Mouse (Mus musculus) layer of hippocampus, postnatal 36 days (tissue): Measurements from ENCODE around the gene H2al2b. TPM values are rescaled to one million over a fixed set of nuclear protein-coding genes. Genes with fewer than 3 reads are reported as not detected.
"Not testable (repeated sequence)": the region's sequence is repeated elsewhere in the genome, so short reads cannot be mapped to it uniquely, and the experiment has no call there.

ENCODE experiments used
- DNase-seq, 2 experiments: peaks; one replicate each; pipeline ENCODE4 v3.0.0; 2022
- total RNA-seq, 2 experiments: library from RNA; stranded (reverse); gene quantifications; 2 replicates each; pipeline ENCODE4 v1.2.3; 2021

Gene H2al2b
- total RNA-seq = not detected

DNA sequence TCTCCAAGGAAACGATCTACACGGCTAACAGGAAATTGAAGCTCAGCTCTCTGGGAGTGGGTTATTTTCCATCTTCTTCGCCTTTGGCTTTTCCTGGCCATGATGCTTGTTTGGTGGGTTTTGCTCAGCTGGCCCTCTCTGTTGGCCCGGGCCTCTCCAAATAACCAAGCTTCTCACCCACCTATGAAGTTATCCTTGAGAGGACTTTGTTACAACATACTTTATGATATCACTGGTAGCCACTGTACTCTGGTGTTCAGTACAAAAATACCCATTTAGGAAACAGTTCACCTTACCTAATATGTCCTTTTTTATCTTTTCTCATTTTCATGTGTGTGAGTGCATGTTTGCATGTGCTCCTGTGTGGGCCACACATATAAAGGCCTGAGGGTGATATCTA lies at the start of gene H2al2b:
Gene H2al2b, minus strand, starts transcription at position 101 of the 400 bp plus-strand sequence.
- DNase-seq = not testable (repeated sequence)

Other genes with a start within 250 kb of the H2al2b start
- not detected for gene H2al2c, start 121.6 kb downstream of the H2al2b start, total RNA-seq
- not detected for gene Sry, start 57.0 kb downstream of the H2al2b start, total RNA-seq
- not detected for gene Gm4064, start 75.5 kb upstream of the H2al2b start, total RNA-seq
- gene Rbmy, start 110.0 kb upstream of the H2al2b start, total RNA-seq = not detected
- not detected for gene Gm10256, start 110.0 kb upstream of the H2al2b start, total RNA-seq
- gene Gm10352, start 180.3 kb upstream of the H2al2b start, total RNA-seq = not detected
- not detected for gene Gm29289, start 211.9 kb upstream of the H2al2b start, total RNA-seq